ENCODE assay signal across 16 mouse cellular contexts in genomic region chr10:63277010-63277409, GRCm38 (mm10). TPM values are rescaled to one million over a fixed set of nuclear protein-coding genes. Genes with fewer than 3 reads are reported as not detected.
DNase-seq lines count a peak whose midpoint lies in the region; ATAC-seq and TF ChIP-seq lines count a peak whose summit lies in the region.
"Had no signal": no experiment of that assay in that cellular context is flagged by ENCODE, and none has a peak within 500 bp of the region (broad histone marks: within the 10 kb centered on the region; RNA-seq: fewer than 3 reads in every experiment).

No protein-coding gene starts in this region.

- H3K27me3 ChIP-seq in intestine, embryonic 15.5 days (replicated peaks) = no peaks in the 10 kb centered on the region
- no peaks in the 10 kb centered on the region for H3K27me3 ChIP-seq in intestine, postnatal 0 days (replicated peaks; ENCODE audit: control insufficient read depth, insufficient read depth, low read length)
- no peaks in the 10 kb centered on the region for H3K27me3 ChIP-seq in kidney, embryonic 16.5 days (ENCODE audit: insufficient read depth, low read length)
- H3K27me3 ChIP-seq: limb, embryonic 15.5 days had no signal

- ATAC-seq in intestine, embryonic 15.5 days = peak; percentile 56; the same call in 1 of the 2 replicates
- no peak for ATAC-seq in intestine, postnatal 0 days
- peak; percentile 96 for ATAC-seq in megakaryocyte progenitor cell, adult 5-6 weeks (replicated peaks; ENCODE audit: poor library complexity)
- no peak for ATAC-seq in kidney, embryonic 16.5 days (ENCODE audit: low FRiP score, low TSS enrichment)

- H3K4me1 ChIP-seq in intestine, embryonic 15.5 days (replicated peaks) = no peaks in the 10 kb centered on the region
- H3K4me1 ChIP-seq in intestine, postnatal 0 days (replicated peaks; ENCODE audit: control insufficient read depth, insufficient read depth, low read length) = no peaks in the 10 kb centered on the region
- H3K4me1 ChIP-seq in bone marrow, adult 2 months (ENCODE audit: control insufficient read depth, insufficient read depth, low read length) = peaks cover 2% of the 10 kb centered on the region
- no peaks in the 10 kb centered on the region for H3K4me1 ChIP-seq in kidney, embryonic 16.5 days (ENCODE audit: insufficient read depth, low read length)
- H3K4me1 ChIP-seq: embryonic facial prominence, embryonic 10.5 days; forebrain, embryonic 10.5 days; limb, embryonic 15.5 days had no signal

- H3K4me3 ChIP-seq in intestine, embryonic 15.5 days (replicated peaks) = no peak overlapping the region
- no peak overlapping the region for H3K4me3 ChIP-seq in intestine, postnatal 0 days (ENCODE audit: low read depth, low read length)
- peak overlapping the region; percentile 30 for H3K4me3 ChIP-seq in bone marrow, adult 2 months (replicated peaks; ENCODE audit: control insufficient read depth, low read depth, low read length)
- H3K4me3 ChIP-seq in kidney, embryonic 16.5 days (ENCODE audit: low read length) = no peak overlapping the region
- H3K4me3 ChIP-seq: embryonic facial prominence, embryonic 10.5 days; forebrain, embryonic 10.5 days; limb, embryonic 15.5 days had no signal

- H3K4me2 ChIP-seq in intestine, embryonic 15.5 days (replicated peaks) = no peak overlapping the region
- H3K4me2 ChIP-seq in intestine, postnatal 0 days (replicated peaks; ENCODE audit: low read depth) = no peak overlapping the region
- no peak overlapping the region for H3K4me2 ChIP-seq in kidney, embryonic 16.5 days (replicated peaks; ENCODE audit: low read depth, low read length)
- H3K4me2 ChIP-seq: limb, embryonic 15.5 days had no signal

- peak; percentile 68 for DNase-seq in liver
- no peak for DNase-seq in thymus, postnatal 4 days
- no peak for DNase-seq in right cerebral cortex, adult 2 months (ENCODE audit: low spot score in 2 of 2)
- DNase-seq: cerebellum, postnatal 10 days; heart, postnatal 10 days; right cerebral cortex, adult 18-20 months had no signal

- WGBS in intestine, embryonic 15.5 days = 90% methylated on average over 3 of the region's 3 CpGs
- 93% methylated on average over 3 of the region's 3 CpGs for WGBS in intestine, postnatal 0 days
- WGBS in bone marrow, adult 2 months = 54% methylated on average over 3 of the region's 3 CpGs
- 95% methylated on average over 3 of the region's 3 CpGs for WGBS in kidney, embryonic 16.5 days

- TF ChIP-seq POLR2A in bone marrow, adult 2 months (IDR thresholded peaks at IDR 0.05; ENCODE audit: borderline replicate concordance, control insufficient read depth, low read depth, low read length) = no peak

- no peak overlapping the region for H3K9ac ChIP-seq in intestine, embryonic 15.5 days
- H3K9ac ChIP-seq in intestine, postnatal 0 days (ENCODE audit: low read depth, low read length) = no peak overlapping the region
- H3K9ac ChIP-seq in kidney, embryonic 16.5 days (replicated peaks; ENCODE audit: low read length) = no peak overlapping the region
- H3K9ac ChIP-seq: limb, embryonic 15.5 days had no signal

- H3K27ac ChIP-seq in intestine, embryonic 15.5 days = no peak overlapping the region
- H3K27ac ChIP-seq in intestine, postnatal 0 days (ENCODE audit: low read depth, low read length) = no peak overlapping the region
- peak overlapping the region; percentile 58 for H3K27ac ChIP-seq in bone marrow, adult 2 months (ENCODE audit: control insufficient read depth, insufficient read depth, low read depth, low read length, poor library complexity)
- H3K27ac ChIP-seq in kidney, embryonic 16.5 days (ENCODE audit: low read length) = no peak overlapping the region
- H3K27ac ChIP-seq: embryonic facial prominence, embryonic 10.5 days; forebrain, embryonic 10.5 days; kidney, postnatal 0 days; limb, embryonic 15.5 days; macrophage had no signal

- no peak for TF ChIP-seq CTCF in intestine, postnatal 0 days (IDR thresholded peaks at IDR 0.05; ENCODE audit: low read depth)
- no peak for TF ChIP-seq CTCF in bone marrow, adult 2 months (IDR thresholded peaks at IDR 0.05; ENCODE audit: control insufficient read depth, insufficient read depth, low read length)

- H3K9me3 ChIP-seq in intestine, embryonic 15.5 days = no peaks in the 10 kb centered on the region
- no peaks in the 10 kb centered on the region for H3K9me3 ChIP-seq in intestine, postnatal 0 days (ENCODE audit: control insufficient read depth)
- no peaks in the 10 kb centered on the region for H3K9me3 ChIP-seq in kidney, embryonic 16.5 days (ENCODE audit: low read length)
- H3K9me3 ChIP-seq: embryonic facial prominence, embryonic 10.5 days; forebrain, embryonic 10.5 days; limb, embryonic 15.5 days had no signal

- no peaks in the 10 kb centered on the region; the same call in none of the 2 replicates for H3K36me3 ChIP-seq in intestine, embryonic 15.5 days
- peaks cover 42% of the 10 kb centered on the region for H3K36me3 ChIP-seq in intestine, postnatal 0 days (ENCODE audit: control insufficient read depth, insufficient read depth)
- H3K36me3 ChIP-seq in kidney, embryonic 16.5 days (ENCODE audit: insufficient read depth, low read length) = peaks cover 25% of the 10 kb centered on the region

RNA-seq across cellular contexts. Expression of gene Herc4, which starts 33.4 kb away (rescaled TPM):
- 30.2 and 33.3 TPM in 2 replicates for polyA plus RNA-seq in intestine, embryonic 15.5 days (2015; fragmentation: Nextera tagmentation; extraction: Ambion mirVana)
- 19.2 and 21.4 TPM in 2 replicates for polyA plus RNA-seq in intestine, postnatal 0 days (2015; fragmentation: Nextera tagmentation; extraction: Ambion mirVana)
- polyA plus RNA-seq in bone marrow, adult 2 months (2011; ENCODE audit: insufficient read depth, insufficient read length, low replicate concordance, missing spikeins) = 29.9 and 76.5 TPM in 2 replicates
- 84.0 and 88.0 TPM in 2 replicates for total RNA-seq in megakaryocyte progenitor cell, adult 5-6 weeks (2015)
- total RNA-seq in megakaryocyte progenitor cell, adult 5-6 weeks (2017) = 56.3 and 59.2 TPM in 2 replicates
- 39.7 and 43.0 TPM in 2 replicates for polyA plus RNA-seq in kidney, embryonic 16.5 days (2015; fragmentation: Nextera tagmentation; extraction: Ambion mirVana)

Comparison
In these comparisons a context has a peak if more than half of its experiments do, and no peak if none do; other contexts are left out.
1. ATAC-seq: peak in intestine, embryonic 15.5 days (single experiment) and megakaryocyte progenitor cell, adult 5-6 weeks (single experiment); none in intestine, postnatal 0 days (single experiment) and kidney, embryonic 16.5 days (single experiment).